Mouse (Mus musculus): ENCODE measurements around the gene Gm26741. TPM values are rescaled to one million over a fixed set of nuclear protein-coding genes. Genes with fewer than 3 reads are reported as not detected.
"Not testable (repeated sequence)": the region's sequence is repeated elsewhere in the genome, so short reads cannot be mapped to it uniquely, and the experiment has no call there.

The Gm26741 gene
- polyA plus RNA-seq (2015; fragmentation: Nextera tagmentation; extraction: Ambion mirVana) = not detected in 2 replicates

DNA sequence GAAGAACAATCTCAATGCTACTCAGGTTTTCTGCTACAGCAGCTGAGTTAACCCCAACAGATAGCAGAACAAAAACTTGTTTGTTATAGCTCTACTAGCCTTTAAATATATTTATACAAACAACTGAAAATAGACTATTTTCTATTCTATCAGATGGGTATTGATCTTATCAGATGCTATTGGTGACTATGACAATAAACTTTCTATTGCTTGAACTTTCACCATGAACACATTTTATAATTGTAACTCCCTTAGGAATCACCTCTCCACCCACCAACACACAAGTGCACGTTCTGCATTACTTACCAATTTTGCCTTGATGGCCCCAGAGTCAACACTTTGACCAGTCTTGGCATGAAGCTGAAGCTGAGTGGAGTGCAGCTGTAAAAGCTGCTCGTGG is at the start of gene Gm26741:
Gm26741 (plus strand) TSS at position 301 of the 400 bp plus-strand sequence.
- H3K27ac ChIP-seq (replicated peaks) = no peak within 1 kb of the TSS
- H3K4me3 ChIP-seq (replicated peaks) = no peak within 1 kb of the TSS
- 90% methylated on average over 2 of the region's 2 CpGs for WGBS
- no peaks in the 10 kb centered on the region for H3K9me3 ChIP-seq (replicated peaks)
- H3K4me1 ChIP-seq = no peaks in the 10 kb centered on the region
- H3K36me3 ChIP-seq = peaks cover 4% of the 10 kb centered on the region; the same call in 1 of the 2 replicates
- H3K4me2 ChIP-seq = no peak within 1 kb of the TSS
- ATAC-seq (ENCODE audit: low FRiP score) = no peak
- no peaks in the 10 kb centered on the region for H3K27me3 ChIP-seq (replicated peaks)
- H3K9ac ChIP-seq (replicated peaks) = no peak within 1 kb of the TSS

DNA sequence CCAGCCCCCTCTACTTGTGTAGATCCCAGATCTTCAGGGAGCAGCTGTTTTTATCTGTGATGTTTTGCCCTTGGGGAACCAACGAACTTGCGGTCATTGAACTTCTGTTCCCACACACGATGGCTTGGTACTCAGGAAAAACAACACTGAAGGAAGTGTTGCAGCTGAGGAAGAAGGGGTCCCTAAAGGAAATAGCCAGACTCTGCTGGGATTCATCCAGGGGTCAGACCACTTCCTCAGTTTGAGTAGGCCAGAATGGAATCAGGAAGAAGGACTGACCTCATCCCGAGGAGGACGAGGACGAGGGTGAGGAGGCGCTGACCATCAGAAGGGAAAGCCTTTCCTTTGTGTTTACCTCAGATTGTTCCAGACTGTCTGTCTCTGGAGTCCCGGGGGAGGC is 49.4 kb upstream of the Gm26741 start:
- H3K9me3 ChIP-seq (replicated peaks) = no peaks in the 10 kb centered on the region
- WGBS = 82% methylated on average over 8 of the region's 8 CpGs
- H3K4me2 ChIP-seq = no peak overlapping the region
- ATAC-seq (ENCODE audit: low FRiP score) = no peak; the same call in 1 of the 2 replicates
- H3K36me3 ChIP-seq = peaks cover 8% of the 10 kb centered on the region; the same call in 1 of the 2 replicates
- no peaks in the 10 kb centered on the region for H3K27me3 ChIP-seq (replicated peaks)
- H3K9ac ChIP-seq (replicated peaks) = no peak overlapping the region
- H3K4me3 ChIP-seq (replicated peaks) = no peak overlapping the region
- no peak overlapping the region for H3K27ac ChIP-seq (replicated peaks)
- H3K4me1 ChIP-seq = no peaks in the 10 kb centered on the region

DNA sequence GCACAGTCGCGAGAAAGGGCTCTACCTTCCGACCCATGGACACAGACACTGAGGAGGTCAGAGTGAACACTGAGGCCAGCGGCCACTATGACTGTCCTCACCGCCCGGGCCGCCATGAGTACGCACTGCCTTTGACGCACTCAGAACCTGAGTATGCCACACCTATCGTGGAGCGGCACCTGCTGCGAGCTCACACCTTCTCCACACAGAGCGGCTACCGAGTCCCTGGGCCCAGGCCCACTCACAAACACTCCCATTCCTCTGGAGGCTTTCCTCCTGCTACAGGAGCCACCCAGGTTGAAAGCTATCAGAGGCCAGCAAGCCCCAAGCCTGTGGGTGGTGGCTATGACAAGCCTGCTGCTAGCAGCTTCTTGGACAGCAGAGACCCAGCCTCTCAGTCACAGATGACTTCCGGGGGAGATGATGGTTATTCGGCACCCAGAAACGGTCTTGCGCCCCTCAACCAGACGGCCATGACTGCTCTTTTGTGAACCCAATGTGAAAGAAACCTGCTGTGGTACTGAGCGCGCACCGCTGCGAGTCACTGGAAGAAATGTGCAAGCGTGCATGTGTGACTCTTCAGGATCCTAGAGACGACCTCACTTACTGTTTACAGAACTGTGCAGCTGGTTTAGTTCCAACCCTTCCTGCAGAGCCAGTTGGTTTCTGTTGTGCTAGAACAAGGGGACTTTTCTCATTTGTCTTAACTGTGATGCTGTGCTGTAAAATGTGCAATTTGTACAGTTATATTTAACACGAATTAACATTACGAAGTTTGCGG is 38.9 kb upstream of the Gm26741 start:
- no peak for ATAC-seq (ENCODE audit: low FRiP score)
- no peak overlapping the region for H3K9ac ChIP-seq (replicated peaks)
- H3K27me3 ChIP-seq (replicated peaks) = no peaks in the 10 kb centered on the region
- H3K4me1 ChIP-seq = no peaks in the 10 kb centered on the region
- H3K36me3 ChIP-seq = peaks cover 11% of the 10 kb centered on the region; the same call in 1 of the 2 replicates
- H3K4me2 ChIP-seq = no peak overlapping the region
- no peaks in the 10 kb centered on the region for H3K9me3 ChIP-seq (replicated peaks)
- H3K4me3 ChIP-seq (replicated peaks) = no peak overlapping the region
- no peak overlapping the region for H3K27ac ChIP-seq (replicated peaks)
- 92% methylated on average over 28 of the region's 28 CpGs for WGBS

DNA sequence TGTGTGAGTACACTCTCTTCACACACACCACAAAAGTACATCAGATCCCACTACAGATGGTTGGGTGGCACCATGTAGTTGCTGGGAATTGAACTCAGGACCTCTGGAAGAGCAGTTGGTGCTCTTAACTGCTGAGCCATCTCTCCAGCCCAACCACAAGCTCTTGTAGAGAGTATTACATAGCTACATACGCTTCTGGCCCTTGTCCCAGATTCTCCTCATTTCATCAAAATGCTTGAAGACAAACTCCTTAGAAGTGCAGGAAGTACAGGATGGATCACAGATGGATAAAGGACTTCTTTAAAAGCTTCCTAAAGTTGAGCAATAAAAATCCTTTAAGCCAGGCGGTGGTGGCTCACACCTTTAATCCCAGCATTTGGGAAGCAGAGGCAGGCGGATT is 36.6 kb upstream of the Gm26741 start:
- ATAC-seq (ENCODE audit: low FRiP score) = no peak
- H3K4me1 ChIP-seq = no peaks in the 10 kb centered on the region
- 93% methylated on average over 3 of the region's 3 CpGs for WGBS
- no peaks in the 10 kb centered on the region for H3K27me3 ChIP-seq (replicated peaks)
- H3K27ac ChIP-seq (replicated peaks) = no peak overlapping the region
- no peak overlapping the region for H3K4me2 ChIP-seq
- no peak overlapping the region for H3K9ac ChIP-seq (replicated peaks)
- H3K4me3 ChIP-seq (replicated peaks) = no peak overlapping the region
- no peaks in the 10 kb centered on the region for H3K9me3 ChIP-seq (replicated peaks)
- peaks cover 11% of the 10 kb centered on the region; the same call in 1 of the 2 replicates for H3K36me3 ChIP-seq

DNA sequence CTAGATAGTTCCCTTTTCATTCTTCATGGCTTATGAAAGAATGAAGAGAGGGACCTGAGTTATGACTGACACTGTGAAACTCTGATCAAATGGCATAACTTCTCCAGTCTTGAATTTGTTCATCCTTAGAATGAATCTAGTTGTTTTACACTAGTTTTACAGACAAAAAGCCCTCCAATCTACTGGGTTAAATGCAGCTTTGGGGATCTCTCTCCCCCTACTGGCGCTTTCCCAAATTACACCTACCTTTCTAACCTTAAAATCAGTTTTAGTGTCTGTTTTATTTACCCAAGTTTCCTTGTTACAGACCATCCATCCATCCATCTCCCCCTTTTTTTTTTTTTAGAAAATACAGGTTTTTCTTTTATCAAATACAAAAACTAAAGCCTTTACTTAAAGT is 27.6 kb upstream of the Gm26741 start:
- H3K9me3 ChIP-seq (replicated peaks) = no peaks in the 10 kb centered on the region
- 0% methylated on average over 1 of the region's 1 CpGs for WGBS

DNA sequence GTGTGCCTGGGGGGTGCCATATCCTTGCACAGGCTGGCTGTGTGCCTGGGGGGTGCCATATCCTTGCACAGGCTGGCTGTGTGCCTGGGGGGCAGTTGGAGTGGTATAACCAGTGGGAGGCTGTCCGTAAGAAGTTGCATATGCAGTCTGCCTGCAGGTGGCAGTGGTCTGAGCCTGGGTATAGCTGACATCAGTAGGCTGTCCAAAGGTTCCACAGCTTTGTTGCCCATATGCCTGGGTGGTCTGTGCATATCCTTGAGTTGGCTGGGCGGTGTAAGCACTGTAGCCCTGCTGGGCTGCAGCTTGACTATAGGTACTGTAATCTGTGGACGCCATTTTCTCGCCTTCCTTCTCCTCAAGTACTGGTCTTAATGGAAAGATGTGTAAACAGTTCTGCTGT is 15.2 kb upstream of the Gm26741 start:
- H3K27me3 ChIP-seq (replicated peaks); H3K9ac ChIP-seq (replicated peaks); ATAC-seq (ENCODE audit: low FRiP score); H3K4me2 ChIP-seq; H3K4me3 ChIP-seq (replicated peaks); H3K27ac ChIP-seq (replicated peaks); H3K9me3 ChIP-seq (replicated peaks); H3K4me1 ChIP-seq: not testable (repeated sequence)
- peaks cover 59% of the 10 kb centered on the region for H3K36me3 ChIP-seq
- 96% methylated on average over 4 of the region's 4 CpGs for WGBS

More for the DNA sequence above, 27.6 kb upstream of the Gm26741 start:
- Histone ChIP-seq H3K4me2 (no peak overlapping the region), H3K36me3 (peaks cover 3% of the 10 kb centered on the region; the same call in 1 of the 2 replicates), H3K9ac (replicated peaks) (no peak overlapping the region), H3K4me1 (no peaks in the 10 kb centered on the region), H3K27ac (replicated peaks) (no peak overlapping the region), H3K27me3 (replicated peaks) (no peaks in the 10 kb centered on the region), H3K4me3 (replicated peaks) (no peak overlapping the region)
- no peak for ATAC-seq (ENCODE audit: low FRiP score)

DNA sequence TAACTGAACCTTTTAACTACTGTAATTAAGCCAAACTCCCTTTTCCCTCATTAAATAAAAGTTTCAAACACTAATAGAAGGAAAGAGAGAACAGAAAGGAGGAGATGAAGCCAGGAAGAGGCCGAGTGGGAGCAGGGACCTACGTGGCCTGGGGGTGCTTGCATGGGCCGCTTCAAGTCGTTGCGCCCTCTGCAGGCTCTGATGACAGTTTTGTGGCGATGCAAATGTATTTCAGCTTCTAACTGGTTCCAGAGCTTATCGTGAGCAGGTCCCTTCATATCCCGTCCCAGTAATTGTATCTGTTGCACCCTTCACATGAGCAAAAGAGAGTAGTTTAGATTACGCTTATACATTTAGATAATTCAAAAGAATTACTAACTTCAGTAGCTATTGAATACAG is 5.4 kb upstream of the Gm26741 start:
- WGBS = 81% methylated on average over 9 of the region's 9 CpGs
- no peaks in the 10 kb centered on the region for H3K27me3 ChIP-seq (replicated peaks)
- no peaks in the 10 kb centered on the region for H3K9me3 ChIP-seq (replicated peaks)
- H3K4me3 ChIP-seq (replicated peaks) = no peak overlapping the region
- no peaks in the 10 kb centered on the region for H3K4me1 ChIP-seq
- H3K9ac ChIP-seq (replicated peaks) = no peak overlapping the region
- peaks cover 34% of the 10 kb centered on the region for H3K36me3 ChIP-seq
- no peak overlapping the region for H3K27ac ChIP-seq (replicated peaks)
- ATAC-seq (ENCODE audit: low FRiP score) = no peak
- no peak overlapping the region for H3K4me2 ChIP-seq

DNA sequence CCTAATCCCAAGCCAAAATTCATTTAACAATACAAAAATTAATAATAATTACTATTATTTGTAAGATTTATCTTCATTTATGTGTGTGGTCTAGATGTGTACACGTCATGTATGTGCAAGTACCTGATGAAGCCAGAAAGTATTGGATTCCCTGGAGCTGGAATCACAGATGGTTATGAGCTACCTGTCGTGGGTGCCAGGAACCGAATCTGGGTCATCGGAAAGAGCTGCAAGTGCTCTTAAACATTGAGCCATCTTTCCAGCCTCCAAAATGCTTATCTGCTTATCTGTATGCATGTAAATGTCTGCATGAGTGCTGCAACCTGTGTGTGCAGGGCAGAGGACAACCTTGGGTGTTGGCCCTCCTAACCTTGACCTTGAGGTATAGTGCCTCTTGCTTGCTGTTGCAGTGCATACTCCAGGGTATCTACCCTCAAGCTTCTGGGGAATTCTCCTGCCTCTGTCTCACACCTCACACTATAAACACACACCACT is 1.7 kb downstream of the Gm26741 start:
- Histone ChIP-seq H3K9me3 (replicated peaks) (no peaks in the 10 kb centered on the region), H3K4me3 (replicated peaks) (no peak overlapping the region), H3K27me3 (replicated peaks) (no peaks in the 10 kb centered on the region), H3K4me1 (no peaks in the 10 kb centered on the region), H3K9ac (replicated peaks) (no peak overlapping the region), H3K4me2 (no peak overlapping the region), H3K27ac (replicated peaks) (no peak overlapping the region), H3K36me3 (peaks cover 4% of the 10 kb centered on the region; the same call in 1 of the 2 replicates)
- ATAC-seq (ENCODE audit: low FRiP score) = no peak
- 98% methylated on average over 4 of the region's 4 CpGs for WGBS

DNA sequence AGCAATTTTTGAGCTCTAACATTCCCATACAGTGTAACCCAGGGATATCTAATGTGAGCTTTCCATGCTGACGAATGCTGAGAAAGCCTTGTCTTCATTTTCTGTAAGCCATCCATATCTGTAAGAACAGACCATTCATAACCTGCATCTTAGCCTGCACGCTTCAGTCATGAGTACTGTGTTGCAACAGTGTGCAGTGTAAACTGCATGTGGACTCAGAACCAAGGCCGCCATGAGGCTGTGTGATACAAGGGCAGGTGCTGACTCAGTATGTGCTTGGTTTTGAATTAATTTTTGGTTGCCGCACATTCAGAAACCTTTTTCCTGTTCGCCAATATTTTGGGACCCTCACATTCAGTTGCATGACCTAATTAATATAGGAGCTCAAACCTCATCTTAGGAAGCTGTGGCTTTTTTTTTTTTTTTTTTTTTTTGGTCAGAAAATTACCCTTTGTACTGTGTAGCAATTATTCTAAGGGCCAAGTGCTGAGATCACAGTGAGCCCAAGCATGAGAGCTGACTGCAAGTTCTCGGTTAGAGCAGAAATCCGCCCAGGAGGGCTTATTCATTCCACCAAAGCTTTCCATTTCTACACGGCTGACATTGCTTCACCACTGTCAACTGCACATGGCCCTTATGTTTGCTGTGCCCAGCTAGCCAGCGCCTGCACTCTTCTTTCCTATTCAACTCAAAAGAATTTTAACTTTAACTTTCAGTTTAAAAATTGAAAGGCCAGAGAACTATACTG is 2.5 kb downstream of the Gm26741 start:
- Histone ChIP-seq H3K27ac (replicated peaks) (no peak overlapping the region), H3K36me3 (peaks cover 4% of the 10 kb centered on the region; the same call in 1 of the 2 replicates)

DNA sequence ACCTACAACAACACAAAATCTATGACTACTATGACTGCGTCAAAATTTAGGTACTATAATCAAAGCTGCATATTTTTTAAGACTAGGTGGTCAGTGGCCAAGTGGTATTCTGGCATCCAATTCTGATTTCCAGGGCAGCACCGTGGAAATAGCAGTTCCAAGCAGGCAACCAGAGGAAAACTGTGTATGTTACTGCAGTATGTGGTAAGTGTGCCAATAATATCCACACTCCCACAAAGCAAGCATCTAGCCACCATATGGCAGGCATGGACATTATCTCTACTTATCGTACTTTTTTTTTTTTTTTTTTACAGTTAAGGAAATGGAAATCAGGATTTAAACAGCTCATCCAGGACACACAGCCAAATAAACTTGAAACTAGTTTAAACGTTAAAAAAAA is 9.8 kb downstream of the Gm26741 start:
- no peak overlapping the region for H3K4me3 ChIP-seq (replicated peaks)
- 88% methylated on average over 4 of the region's 4 CpGs for WGBS
- no peak for ATAC-seq (ENCODE audit: low FRiP score)
- H3K27me3 ChIP-seq (replicated peaks) = no peaks in the 10 kb centered on the region
- no peaks in the 10 kb centered on the region for H3K36me3 ChIP-seq
- H3K4me2 ChIP-seq = no peak overlapping the region
- H3K9me3 ChIP-seq (replicated peaks) = no peaks in the 10 kb centered on the region
- H3K4me1 ChIP-seq = no peaks in the 10 kb centered on the region
- no peak overlapping the region for H3K9ac ChIP-seq (replicated peaks)
- H3K27ac ChIP-seq (replicated peaks) = no peak overlapping the region

More for the DNA sequence above, 2.5 kb downstream of the Gm26741 start:
- Histone ChIP-seq H3K9ac (replicated peaks) (no peak overlapping the region), H3K4me3 (replicated peaks) (no peak overlapping the region), H3K9me3 (replicated peaks) (no peaks in the 10 kb centered on the region), H3K4me1 (no peaks in the 10 kb centered on the region), H3K27me3 (replicated peaks) (no peaks in the 10 kb centered on the region), H3K4me2 (no peak overlapping the region)
- 91% methylated on average over 9 of the region's 9 CpGs for WGBS
- no peak for ATAC-seq (ENCODE audit: low FRiP score)

DNA sequence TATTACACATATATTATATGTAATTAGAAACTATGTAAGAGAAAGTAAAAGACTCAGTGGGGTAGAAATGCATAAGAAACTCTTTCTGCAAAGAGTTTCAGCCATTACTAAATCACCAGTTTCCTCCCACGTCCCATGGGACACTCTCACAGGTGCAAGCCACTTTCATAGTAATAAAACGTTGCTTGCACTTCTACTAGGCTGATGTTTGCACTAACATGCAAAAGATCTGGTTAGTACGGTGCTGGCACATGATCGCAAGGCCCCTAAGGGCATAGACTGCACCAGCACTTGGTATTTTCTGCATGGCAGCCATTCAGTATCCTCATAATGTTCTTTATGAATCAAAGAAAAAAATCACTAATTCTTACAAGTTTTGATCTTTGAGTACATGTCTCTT is 15.3 kb downstream of the Gm26741 start:
- Histone ChIP-seq H3K4me2 (no peak overlapping the region), H3K4me3 (replicated peaks) (no peak overlapping the region), H3K27me3 (replicated peaks) (no peaks in the 10 kb centered on the region), H3K9ac (replicated peaks) (no peak overlapping the region), H3K36me3 (no peaks in the 10 kb centered on the region), H3K9me3 (replicated peaks) (no peaks in the 10 kb centered on the region), H3K27ac (replicated peaks) (no peak overlapping the region), H3K4me1 (peaks cover 12% of the 10 kb centered on the region)
- WGBS = 66% methylated on average over 4 of the region's 4 CpGs
- no peak for ATAC-seq (ENCODE audit: low FRiP score)

DNA sequence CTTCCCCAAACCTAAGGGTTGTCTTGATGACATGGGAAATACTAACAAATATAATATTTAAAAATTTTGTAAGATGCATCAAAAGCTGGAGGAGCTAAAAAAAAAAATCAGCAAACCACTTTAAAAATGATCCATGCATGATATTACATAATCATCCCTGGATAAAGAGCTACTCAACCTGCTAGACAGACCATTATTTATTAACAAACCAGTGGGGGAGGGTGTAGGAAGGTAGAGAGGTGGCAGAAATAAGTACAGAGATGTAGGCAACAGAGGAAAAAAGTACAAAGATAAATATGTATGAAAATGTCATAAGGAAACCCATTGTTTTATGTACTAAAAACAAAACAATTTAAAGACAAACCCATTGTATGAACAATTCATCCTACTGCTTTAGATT is 16.1 kb downstream of the Gm26741 start:
- Histone ChIP-seq H3K4me3 (replicated peaks) (no peak overlapping the region), H3K9me3 (replicated peaks) (no peaks in the 10 kb centered on the region), H3K9ac (replicated peaks) (no peak overlapping the region), H3K36me3 (no peaks in the 10 kb centered on the region), H3K27ac (replicated peaks) (no peak overlapping the region), H3K4me2 (no peak overlapping the region), H3K4me1 (peaks cover 19% of the 10 kb centered on the region), H3K27me3 (replicated peaks) (no peaks in the 10 kb centered on the region)
- ATAC-seq (ENCODE audit: low FRiP score) = no peak

Data from neural tube, embryonic 15.5 days (tissue).